Mouse (Mus musculus) heart, embryonic 12.5 days (tissue): ENCODE measurements around the gene Chst14. TPM values are rescaled to one million over a fixed set of nuclear protein-coding genes. Genes with fewer than 3 reads are reported as not detected.

ENCODE experiments used
- ATAC-seq: fragments of 200-750 bp; cut with Nextera tagmentation; 2 replicates; pipeline ENCODE4 v1.8.0; 2017; ENCODE audit warnings: moderate TSS enrichment, moderate library complexity; ENCODE audit not compliant: insufficient number of reproducible peaks, low FRiP score
- H3K27ac ChIP-seq: fragments of 300-500 bp; sonication (generic); 2 replicates; pipeline ENCODE4 v1.5.1; 2016; ENCODE audit warnings: mild to moderate bottlenecking, moderate library complexity; ENCODE audit not compliant: poor library complexity, severe bottlenecking
- H3K27me3 ChIP-seq: fragments of 300-500 bp; sonication (generic); replicated peaks from 2 replicates; pipeline ENCODE4 v1.6.1; 2016; ENCODE audit warnings: mild to moderate bottlenecking, moderate library complexity
- H3K36me3 ChIP-seq: fragments of 300-500 bp; sonication (generic); 2 replicates; pipeline ENCODE4 v1.6.1; 2016; ENCODE audit warnings: mild to moderate bottlenecking, moderate library complexity
- H3K4me1 ChIP-seq: fragments of 300-500 bp; sonication (generic); replicated peaks from 2 replicates; pipeline ENCODE4 v1.6.1; 2016; ENCODE audit warnings: mild to moderate bottlenecking
- H3K4me2 ChIP-seq: fragments of 300-500 bp; sonication (generic); 2 replicates; pipeline ENCODE4 v1.6.1; 2016; ENCODE audit warnings: mild to moderate bottlenecking, moderate library complexity
- H3K4me3 ChIP-seq: fragments of 300-500 bp; sonication (generic); 2 replicates; pipeline ENCODE4 v1.5.1; 2016; ENCODE audit warnings: mild to moderate bottlenecking
- H3K9ac ChIP-seq: fragments of 300-500 bp; sonication (generic); 2 replicates; pipeline ENCODE4 v1.6.1; 2016; ENCODE audit warnings: mild to moderate bottlenecking, moderate library complexity
- H3K9me3 ChIP-seq: fragments of 300-500 bp; sonication (generic); replicated peaks from 2 replicates; pipeline ENCODE4 v1.6.1; 2016; ENCODE audit warnings: mild to moderate bottlenecking, moderate library complexity
- WGBS: fragments of 180-500 bp; shearing (Covaris S2); methylation state at CpG from one replicate; pipeline ENCODE4 v1.1.7; 2016; 5-methylcytosine and 5-hydroxymethylcytosine counted together
- polyA plus RNA-seq: library from polyadenylated mRNA; unstranded; fragments of >200 nt; fragmentation: Nextera tagmentation; extraction: Ambion mirVana; gene quantifications from 2 replicates; pipeline ENCODE4 v1.2.1, GENCODE M21; 2016

Chst14 gene
- polyA plus RNA-seq, 1 experiment from 2014 or later: 23.9 TPM

DNA sequence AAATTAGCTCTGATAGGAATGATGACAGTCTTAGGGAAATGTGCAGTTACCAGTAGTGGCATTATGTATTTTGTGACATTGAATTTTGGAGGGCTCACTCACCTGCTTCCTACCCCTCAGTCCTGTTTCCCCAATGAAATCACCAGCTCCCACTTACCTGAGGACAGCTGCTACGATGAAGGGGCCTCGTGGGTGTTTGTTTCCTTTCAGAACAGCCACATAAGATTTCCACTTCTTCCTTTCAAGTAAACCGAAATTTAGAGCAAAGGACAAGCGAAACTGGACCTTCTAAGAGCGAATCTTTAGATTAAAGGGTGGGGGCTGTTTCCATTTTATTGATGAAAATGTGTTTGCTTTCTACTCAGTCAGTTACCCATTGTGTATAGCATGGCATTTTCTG, 45.8 kb downstream of the Chst14 start:
- WGBS: 78% methylated on average over 5 of the region's 5 CpGs
- no peak for ATAC-seq

DNA sequence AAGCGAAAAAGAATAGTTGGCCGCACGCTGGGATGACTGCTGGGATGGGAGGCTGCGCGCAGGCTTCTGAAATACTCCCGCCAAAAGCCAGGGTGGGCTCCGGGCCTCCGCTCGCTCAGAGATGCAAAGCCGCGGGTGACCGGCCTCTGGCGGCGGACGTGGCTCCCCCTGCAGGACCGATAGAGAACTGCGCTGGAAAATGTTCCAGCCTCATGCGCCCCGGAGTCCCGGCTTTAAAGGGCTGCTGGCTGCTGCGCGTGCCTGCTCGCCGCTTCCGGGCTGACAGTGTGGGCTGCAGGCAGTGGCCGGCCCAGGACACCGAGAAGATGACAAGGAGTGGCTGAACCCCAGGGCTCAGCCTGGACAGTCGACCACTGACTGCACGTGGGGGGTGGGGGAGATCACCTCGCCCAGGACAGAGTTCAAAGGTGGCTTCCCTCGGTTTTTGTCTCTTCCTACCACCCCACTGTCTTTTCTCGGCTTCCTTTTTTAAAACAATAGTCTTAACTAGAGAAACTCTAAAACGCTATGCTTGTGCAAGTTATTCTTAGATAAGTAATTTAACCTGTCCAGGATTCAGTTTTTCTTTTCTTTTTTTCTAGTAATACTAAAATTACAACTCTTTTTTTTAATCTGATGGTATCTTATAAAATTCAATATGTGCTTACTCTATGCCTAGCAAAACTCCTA, 46.5 kb downstream of the Chst14 start:
- WGBS: under 1% methylated on average over 33 of the region's 33 CpGs
- Histone ChIP-seq H3K4me3 (peak overlapping the region; percentile 43), H3K4me1 (peaks cover 14% of the 10 kb centered on the region; the same call in 1 of the 2 replicates), H3K36me3 (no peaks in the 10 kb centered on the region), H3K9ac (peak overlapping the region; percentile 64), H3K9me3 (no peaks in the 10 kb centered on the region), H3K27me3 (peaks cover 32% of the 10 kb centered on the region), H3K4me2 (peak overlapping the region; percentile 83), H3K27ac (no peak overlapping the region)
- ATAC-seq: peak; percentile 58; the same call in 1 of the 2 replicates

More for the DNA sequence above, 45.8 kb downstream of the Chst14 start:
- Histone ChIP-seq H3K4me1 (peaks cover 12% of the 10 kb centered on the region; the same call in 1 of the 2 replicates), H3K27ac (no peak overlapping the region), H3K4me3 (no peak overlapping the region), H3K4me2 (no peak overlapping the region), H3K9ac (no peak overlapping the region), H3K27me3 (peaks cover 26% of the 10 kb centered on the region), H3K36me3 (no peaks in the 10 kb centered on the region), H3K9me3 (no peaks in the 10 kb centered on the region)

DNA sequence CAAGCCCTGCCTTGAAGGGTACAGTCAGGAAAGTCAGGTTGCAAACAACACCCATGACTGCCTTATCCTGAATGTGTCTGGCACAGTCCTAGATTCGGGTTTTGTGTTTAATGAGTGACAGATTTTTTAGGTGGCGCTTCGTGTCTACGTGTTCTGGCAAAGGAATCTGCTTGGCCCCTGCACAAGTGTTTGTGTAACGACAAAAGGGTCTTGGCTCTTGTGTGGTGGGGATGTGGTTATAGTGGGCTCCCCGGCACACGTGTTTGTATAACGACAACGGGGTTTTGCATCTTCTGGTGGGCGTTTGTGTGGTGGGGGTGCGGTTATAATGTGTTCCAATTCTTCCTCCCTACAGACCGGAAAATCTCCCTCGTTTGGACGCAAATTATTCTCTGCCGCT, 49.6 kb downstream of the Chst14 start:
- Histone ChIP-seq H3K9ac (peak overlapping the region; percentile 73), H3K9me3 (no peaks in the 10 kb centered on the region), H3K4me2 (peak overlapping the region; percentile 76), H3K4me3 (peak overlapping the region; percentile 57), H3K27ac (no peak overlapping the region), H3K4me1 (peaks cover 14% of the 10 kb centered on the region; the same call in 1 of the 2 replicates), H3K27me3 (peaks cover 31% of the 10 kb centered on the region), H3K36me3 (no peaks in the 10 kb centered on the region)
- 8% methylated on average over 15 of the region's 15 CpGs for WGBS
- ATAC-seq: peak; percentile 1; the same call in 1 of the 2 replicates

DNA sequence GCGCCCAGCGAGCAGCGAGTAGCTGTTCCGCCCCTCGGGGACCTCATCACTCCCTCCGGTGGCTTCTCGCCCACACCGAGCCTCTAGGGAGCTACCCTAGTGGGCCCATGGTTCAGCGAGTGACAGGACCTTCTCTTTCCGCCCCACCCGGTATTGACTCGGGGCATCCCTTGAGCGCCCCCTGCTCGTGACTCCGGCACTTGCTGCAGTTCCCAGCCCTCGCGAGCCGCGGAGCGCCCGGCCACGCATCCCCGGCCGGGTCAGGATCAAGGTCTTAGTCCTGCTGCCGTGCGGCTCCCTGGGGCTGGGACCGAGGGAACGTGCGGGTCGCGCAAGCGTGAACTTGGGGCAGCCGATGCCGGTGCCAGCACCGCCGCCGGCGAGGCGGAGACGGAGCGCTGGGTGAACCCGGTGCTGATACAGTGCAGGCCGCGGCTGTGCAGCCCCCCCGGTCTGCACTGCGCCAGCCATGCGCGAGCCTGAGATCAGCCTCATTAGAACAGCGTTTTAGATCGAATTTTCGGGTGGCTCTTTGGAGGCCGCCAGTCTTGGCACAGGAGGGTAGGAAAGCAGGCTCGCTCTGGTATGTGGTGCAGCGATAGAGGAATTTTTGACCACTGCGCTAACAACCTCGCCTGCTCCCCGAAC, 50.1 kb downstream of the Chst14 start:
- Histone ChIP-seq H3K4me2 (peak overlapping the region; percentile 76), H3K9ac (peak overlapping the region; percentile 73), H3K36me3 (no peaks in the 10 kb centered on the region), H3K27ac (no peak overlapping the region), H3K27me3 (peaks cover 34% of the 10 kb centered on the region), H3K9me3 (no peaks in the 10 kb centered on the region), H3K4me3 (peak overlapping the region; percentile 57), H3K4me1 (peaks cover 14% of the 10 kb centered on the region; the same call in 1 of the 2 replicates)
- ATAC-seq: peak; percentile 88
- WGBS: under 1% methylated on average over 57 of the region's 57 CpGs

DNA sequence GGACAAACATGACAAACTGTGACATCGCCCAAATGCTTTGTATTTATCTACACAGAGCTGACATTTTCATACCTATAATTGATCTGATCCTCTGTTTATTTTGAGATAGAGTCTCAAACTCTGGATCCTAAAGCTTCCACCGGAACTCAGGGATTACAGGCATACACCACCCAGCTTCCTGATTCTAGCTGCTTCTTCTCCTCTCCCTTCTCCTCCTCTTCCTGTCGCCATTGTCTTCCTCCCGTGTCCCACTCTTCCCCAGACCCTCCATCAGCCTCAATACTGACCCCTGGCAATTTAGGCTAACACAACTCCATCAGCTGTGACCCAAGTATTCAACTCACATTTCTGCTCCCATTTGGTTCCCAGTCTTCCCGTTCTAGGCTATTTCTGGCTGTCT, 50.6 kb downstream of the Chst14 start:
- Histone ChIP-seq H3K27ac (no peak overlapping the region), H3K36me3 (no peaks in the 10 kb centered on the region), H3K9me3 (no peaks in the 10 kb centered on the region), H3K4me3 (peak overlapping the region; percentile 57), H3K9ac (peak overlapping the region; percentile 73; the same call in 1 of the 2 replicates), H3K4me1 (peaks cover 14% of the 10 kb centered on the region; the same call in 1 of the 2 replicates), H3K27me3 (peaks cover 35% of the 10 kb centered on the region), H3K4me2 (peak overlapping the region; percentile 76)
- ATAC-seq: no peak
- 12% methylated on average over 5 of the region's 5 CpGs for WGBS

DNA sequence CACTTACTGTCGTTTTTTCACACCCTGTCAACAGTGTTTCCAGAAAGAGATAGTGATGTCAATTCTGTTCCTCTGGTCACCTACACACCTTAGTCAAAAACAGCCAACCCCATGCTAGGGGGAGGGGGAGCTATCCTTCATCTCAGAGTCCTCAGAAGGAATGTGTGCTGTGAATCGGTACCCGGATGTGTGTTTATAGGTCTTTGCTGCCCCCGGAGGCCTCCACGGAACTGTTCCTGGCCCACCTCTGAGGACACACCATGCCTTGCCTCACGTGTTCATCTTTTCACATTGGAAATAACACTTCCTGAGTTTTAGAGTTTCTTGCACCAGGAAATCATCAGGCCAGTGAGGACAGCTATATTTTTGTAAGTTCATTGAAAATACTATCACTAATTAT, 51.8 kb downstream of the Chst14 start:
- Histone ChIP-seq H3K4me3 (no peak overlapping the region), H3K4me2 (no peak overlapping the region), H3K27me3 (peaks cover 35% of the 10 kb centered on the region), H3K27ac (no peak overlapping the region), H3K4me1 (peaks cover 11% of the 10 kb centered on the region; the same call in 1 of the 2 replicates), H3K9ac (no peak overlapping the region), H3K9me3 (no peaks in the 10 kb centered on the region), H3K36me3 (no peaks in the 10 kb centered on the region)
- ATAC-seq: no peak
- 24% methylated on average over 6 of the region's 6 CpGs for WGBS

Other genes starting within 250 kb of the Chst14 start
- gene Ankrd63, start 222.5 kb upstream of the Chst14 start, polyA plus RNA-seq: 1.2 and 1.4 TPM in 2 replicates
- gene Plcb2, start 198.1 kb upstream of the Chst14 start, polyA plus RNA-seq: 1.4 and 1.5 TPM in 2 replicates
- gene Inafm2, start 180.7 kb upstream of the Chst14 start, polyA plus RNA-seq: 33.8 and 37.3 TPM in 2 replicates
- gene Ccdc9b, start 163.8 kb upstream of the Chst14 start, polyA plus RNA-seq: 2.7 and 3.6 TPM in 2 replicates
- not detected in 2 replicates for gene Phgr1, start 153.7 kb upstream of the Chst14 start, polyA plus RNA-seq
- 0.10 and 0.23 TPM in 2 replicates for gene Disp2, start 146.8 kb upstream of the Chst14 start, polyA plus RNA-seq
- 109 and 115 TPM in 2 replicates for gene Knstrn, start 112.5 kb upstream of the Chst14 start, polyA plus RNA-seq
- gene Ivd, start 64.5 kb upstream of the Chst14 start, polyA plus RNA-seq: 68.2 and 68.7 TPM in 2 replicates
- gene Bahd1, start 26.1 kb upstream of the Chst14 start, polyA plus RNA-seq: 4.5 and 4.8 TPM in 2 replicates
- gene Ccdc32, start 102.9 kb downstream of the Chst14 start, polyA plus RNA-seq: 16.3 and 18.3 TPM in 2 replicates
- 4.5 and 5.0 TPM in 2 replicates for gene Rpusd2, start 108.3 kb downstream of the Chst14 start, polyA plus RNA-seq
- gene Knl1, start 120.6 kb downstream of the Chst14 start, polyA plus RNA-seq: 39.0 and 39.4 TPM in 2 replicates
- gene Rad51, start 186.3 kb downstream of the Chst14 start, polyA plus RNA-seq: 32.2 and 33.3 TPM in 2 replicates
- 29.2 and 31.0 TPM in 2 replicates for gene Rmdn3, start 230.5 kb downstream of the Chst14 start, polyA plus RNA-seq
- gene Gchfr, start 241.3 kb downstream of the Chst14 start, polyA plus RNA-seq: 4.5 and 5.0 TPM in 2 replicates
- 0.34 and 0.46 TPM in 2 replicates for gene Gm14137, start 248.0 kb downstream of the Chst14 start, polyA plus RNA-seq